Mouse (Mus musculus) lung, postnatal 0 days (tissue): ENCODE data around the gene Asap2. TPM values are rescaled to one million over a fixed set of nuclear protein-coding genes. Genes with fewer than 3 reads are reported as not detected.

ENCODE experiments used
- ATAC-seq: fragments of 200-750 bp; cut with Nextera tagmentation; 2 replicates; pipeline ENCODE4 v1.8.0; 2017; ENCODE audit warnings: moderate library complexity
- DNase-seq: peaks from one replicate; pipeline ENCODE4 v3.0.0-alpha.2; 2016; ENCODE audit warnings: low spot score
- H3K27ac ChIP-seq: fragments of 300-500 bp; sonication (generic); 2 replicates; pipeline ENCODE4 v1.5.1; 2014; ENCODE audit warnings: antibody characterized with exemption, mild to moderate bottlenecking, low read length, mixed read lengths
- H3K27me3 ChIP-seq: fragments of 300-500 bp; sonication (generic); replicated peaks from 2 replicates; pipeline ENCODE4 v1.6.1; 2014; ENCODE audit warnings: low read length, mixed read lengths; ENCODE audit not compliant: insufficient read depth
- H3K36me3 ChIP-seq: fragments of 300-500 bp; sonication (generic); 2 replicates; pipeline ENCODE4 v1.6.1; 2014; ENCODE audit warnings: low read length, mixed read lengths; ENCODE audit not compliant: insufficient read depth
- H3K4me1 ChIP-seq: fragments of 300-500 bp; sonication (generic); 2 replicates; pipeline ENCODE4 v1.6.1; 2014; ENCODE audit warnings: antibody characterized with exemption, low read depth, low read length, mixed read lengths; ENCODE audit not compliant: insufficient read depth
- H3K4me2 ChIP-seq: fragments of 300-500 bp; sonication (generic); replicated peaks from 2 replicates; pipeline ENCODE4 v1.6.1; 2014; ENCODE audit warnings: low read depth, mild to moderate bottlenecking, low read length, moderate library complexity, mixed read lengths
- H3K4me3 ChIP-seq: fragments of 300-500 bp; sonication (generic); 2 replicates; pipeline ENCODE4 v1.5.1; 2014; ENCODE audit warnings: low read depth, low read length
- H3K9ac ChIP-seq: fragments of 300-500 bp; sonication (generic); replicated peaks from 2 replicates; pipeline ENCODE4 v1.6.1; 2014; ENCODE audit warnings: low read depth, mild to moderate bottlenecking
- H3K9me3 ChIP-seq: fragments of 300-500 bp; sonication (generic); 2 replicates; pipeline ENCODE4 v1.6.1; 2016; ENCODE audit warnings: low read length, mixed read lengths
- CTCF ChIP-seq: IDR thresholded peaks from 2 replicates; pipeline ENCODE4 v1.5.1; 2016; ENCODE audit warnings: antibody characterized with exemption, mild to moderate bottlenecking
- EP300 ChIP-seq: IDR thresholded peaks from 2 replicates; pipeline ENCODE4 v1.6.1; 2016; ENCODE audit warnings: antibody characterized with exemption, mild to moderate bottlenecking, control low read depth
- WGBS: fragments of 180-500 bp; shearing (Covaris S2); extraction: QIAGEN DNeasy Blood & Tissue Kit; methylation state at CpG from one replicate; pipeline ENCODE4 v1.1.7; 2014; 5-methylcytosine and 5-hydroxymethylcytosine counted together
- polyA plus RNA-seq: library from polyadenylated mRNA; unstranded; fragments of >200 nt; fragmentation: Nextera tagmentation; extraction: Ambion mirVana; gene quantifications from 2 replicates; pipeline ENCODE4 v1.2.1, GENCODE M21; 2015

Gene Asap2
- polyA plus RNA-seq, 1 experiment from 2014 or later, result 6.4 TPM

DNA sequence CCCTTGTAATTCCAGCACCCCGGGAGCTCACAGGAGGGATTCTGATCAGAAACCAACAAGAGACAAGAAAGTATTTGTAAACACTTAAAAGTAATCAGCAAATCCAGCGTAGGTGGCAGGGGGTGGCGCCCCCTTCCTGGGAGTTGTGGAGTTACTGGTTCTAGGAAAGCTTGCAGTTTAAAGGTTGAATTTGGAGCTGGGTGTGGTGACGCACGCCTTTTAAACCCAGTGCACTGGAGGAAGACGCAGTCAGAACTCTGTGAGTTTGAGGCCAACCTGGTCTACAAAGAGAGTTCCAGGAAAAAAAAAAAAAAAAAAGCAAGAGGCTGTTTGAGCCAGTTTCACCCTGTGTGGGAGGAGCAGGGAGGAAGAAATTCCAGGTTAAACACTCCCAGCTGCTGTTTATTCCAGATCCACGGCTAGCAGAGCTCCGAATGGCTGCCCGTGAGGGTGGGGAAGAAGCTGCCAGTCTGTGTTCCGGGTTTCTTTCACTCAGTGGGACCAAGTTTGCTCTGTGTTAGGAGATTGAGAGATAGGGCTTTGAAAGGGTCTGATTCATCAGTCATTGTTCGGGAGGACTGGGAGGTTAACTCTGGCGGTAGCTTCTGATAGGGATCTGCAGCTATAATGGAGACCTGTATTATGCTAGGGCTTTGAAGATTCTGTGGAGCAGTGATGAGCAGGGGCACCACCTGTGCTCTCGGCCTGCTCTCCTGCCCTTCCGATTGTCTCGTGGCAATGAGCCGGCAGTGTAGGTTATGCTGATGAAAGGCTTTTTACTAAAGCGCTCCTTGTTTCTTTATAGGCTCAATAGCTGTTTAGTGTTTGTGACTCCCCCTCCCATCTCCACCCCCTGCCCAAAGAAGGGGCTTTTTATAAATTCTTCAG is 144.0 kb downstream of the Asap2 start:
- WGBS, result 55% methylated on average over 17 of the region's 17 CpGs
- no peak overlapping the region for H3K4me3 ChIP-seq
- peak; percentile 41; the same call in 1 of the 2 replicates for TF ChIP-seq EP300
- TF ChIP-seq CTCF, result peak; percentile 56
- H3K9me3 ChIP-seq, result no peaks in the 10 kb centered on the region
- DNase-seq, result peak; percentile 42
- H3K27ac ChIP-seq, result no peak overlapping the region
- no peak overlapping the region for H3K4me2 ChIP-seq
- H3K27me3 ChIP-seq, result no peaks in the 10 kb centered on the region
- H3K9ac ChIP-seq, result no peak overlapping the region
- H3K36me3 ChIP-seq, result no peaks in the 10 kb centered on the region
- peaks cover 12% of the 10 kb centered on the region; the same call in 1 of the 2 replicates for H3K4me1 ChIP-seq
- peak; percentile 27; the same call in 1 of the 2 replicates for ATAC-seq

DNA sequence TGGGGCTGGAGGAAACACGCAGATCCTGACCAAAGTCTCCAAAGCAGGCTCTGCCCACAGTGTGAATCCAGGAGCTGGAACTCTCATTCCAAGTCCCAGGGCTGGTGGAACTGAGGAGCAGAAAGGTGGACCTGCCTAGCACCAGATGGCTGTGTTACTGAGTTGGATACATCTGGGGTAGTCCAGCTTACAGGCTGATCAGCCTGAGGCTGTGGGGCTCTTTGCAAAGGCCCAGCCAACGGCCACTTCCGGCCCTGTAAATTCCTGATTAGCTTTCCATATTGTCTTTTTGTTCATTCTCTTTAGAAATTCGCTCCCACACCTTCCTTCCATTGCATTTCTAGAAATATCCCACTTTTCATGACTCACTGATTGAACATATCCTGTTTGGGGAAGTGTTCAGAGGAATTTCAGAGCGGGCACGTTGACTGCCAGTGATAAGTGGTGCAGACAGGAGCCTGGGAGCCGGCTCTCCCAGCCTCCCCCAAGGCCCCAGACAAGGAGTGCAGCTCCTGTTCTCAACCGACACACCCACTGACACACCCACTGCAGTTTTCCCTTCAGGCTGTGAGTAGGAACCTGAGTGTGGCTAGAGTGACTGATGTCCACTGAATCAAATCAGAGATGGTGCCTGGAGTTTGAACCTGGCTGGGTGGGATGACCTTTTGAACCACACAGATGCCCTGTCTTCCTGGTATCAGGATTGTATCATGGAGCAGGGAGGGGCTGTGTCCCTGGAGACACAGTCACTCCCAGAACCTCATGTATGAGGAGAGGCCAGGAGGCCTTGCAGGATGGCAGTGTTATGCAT is 145.6 kb downstream of the Asap2 start:
- no peaks in the 10 kb centered on the region for H3K36me3 ChIP-seq
- H3K9ac ChIP-seq, result no peak overlapping the region
- peak; percentile 66 for ATAC-seq
- H3K9me3 ChIP-seq, result no peaks in the 10 kb centered on the region
- no peaks in the 10 kb centered on the region for H3K27me3 ChIP-seq
- peaks cover 12% of the 10 kb centered on the region; the same call in 1 of the 2 replicates for H3K4me1 ChIP-seq
- H3K4me2 ChIP-seq, result no peak overlapping the region
- peak overlapping the region; percentile 52 for H3K27ac ChIP-seq
- WGBS, result 33% methylated on average over 8 of the region's 8 CpGs
- peak; percentile 68 for DNase-seq
- no peak overlapping the region for H3K4me3 ChIP-seq
- TF ChIP-seq EP300, result peak; percentile 73
- TF ChIP-seq CTCF, result no peak

DNA sequence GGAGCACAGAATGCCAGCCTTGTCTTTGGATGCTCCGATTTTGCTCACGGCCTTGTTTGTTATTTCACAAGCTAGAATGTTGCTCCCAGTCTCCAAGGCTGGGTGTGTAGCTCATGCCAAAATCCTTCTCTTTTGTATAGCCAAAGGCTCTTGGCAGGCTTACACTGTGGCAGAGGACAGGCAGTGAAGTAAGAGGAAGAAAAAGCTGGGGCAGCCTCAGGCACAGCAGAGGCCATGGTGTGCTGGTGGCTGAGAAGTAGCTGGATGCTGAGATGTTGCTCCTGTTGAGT is 146.1 kb downstream of the Asap2 start:
- WGBS, result 32% methylated on average over 2 of the region's 2 CpGs
- peaks cover 12% of the 10 kb centered on the region; the same call in 1 of the 2 replicates for H3K4me1 ChIP-seq
- H3K4me2 ChIP-seq, result no peak overlapping the region

DNA sequence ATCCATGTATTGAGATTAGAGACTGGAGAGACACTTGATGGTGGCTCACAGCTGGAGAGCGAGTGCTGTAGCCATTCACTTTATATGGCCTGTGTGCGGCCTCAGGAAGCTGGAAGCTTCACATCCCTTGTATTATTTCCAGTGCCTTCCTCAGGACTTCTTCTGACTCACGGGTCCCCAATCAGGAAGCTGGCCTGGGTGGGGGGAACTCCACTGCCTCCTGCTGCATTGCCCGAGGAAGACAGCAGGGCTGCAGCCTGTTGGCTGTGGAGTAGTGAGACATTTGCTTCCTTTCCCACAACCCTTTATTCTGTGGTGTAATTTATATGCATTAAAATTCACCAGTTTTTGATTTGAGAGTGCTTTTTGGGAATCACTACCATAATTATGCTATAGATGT is 149.3 kb downstream of the Asap2 start:
- H3K4me3 ChIP-seq, result no peak overlapping the region
- DNase-seq (peak; percentile 39), ATAC-seq (peak; percentile 42; the same call in 1 of the 2 replicates)
- 49% methylated on average over 4 of the region's 4 CpGs for WGBS
- no peaks in the 10 kb centered on the region for H3K27me3 ChIP-seq
- no peak overlapping the region for H3K27ac ChIP-seq
- peaks cover 9% of the 10 kb centered on the region; the same call in 1 of the 2 replicates for H3K4me1 ChIP-seq
- TF ChIP-seq CTCF (peak; percentile 62), EP300 (no peak)
- H3K9me3 ChIP-seq, result no peaks in the 10 kb centered on the region
- H3K9ac ChIP-seq, result no peak overlapping the region
- no peak overlapping the region for H3K4me2 ChIP-seq
- H3K36me3 ChIP-seq, result no peaks in the 10 kb centered on the region

More for the DNA sequence above, 146.1 kb downstream of the Asap2 start:
- H3K27ac ChIP-seq, result peak overlapping the region; percentile 23
- no peak for TF ChIP-seq EP300
- no peak for TF ChIP-seq CTCF
- no peaks in the 10 kb centered on the region for H3K9me3 ChIP-seq
- H3K36me3 ChIP-seq, result no peaks in the 10 kb centered on the region
- H3K4me3 ChIP-seq, result no peak overlapping the region
- H3K27me3 ChIP-seq, result no peaks in the 10 kb centered on the region
- DNase-seq, result no peak
- H3K9ac ChIP-seq, result no peak overlapping the region
- peak; percentile 39; the same call in 1 of the 2 replicates for ATAC-seq

DNA sequence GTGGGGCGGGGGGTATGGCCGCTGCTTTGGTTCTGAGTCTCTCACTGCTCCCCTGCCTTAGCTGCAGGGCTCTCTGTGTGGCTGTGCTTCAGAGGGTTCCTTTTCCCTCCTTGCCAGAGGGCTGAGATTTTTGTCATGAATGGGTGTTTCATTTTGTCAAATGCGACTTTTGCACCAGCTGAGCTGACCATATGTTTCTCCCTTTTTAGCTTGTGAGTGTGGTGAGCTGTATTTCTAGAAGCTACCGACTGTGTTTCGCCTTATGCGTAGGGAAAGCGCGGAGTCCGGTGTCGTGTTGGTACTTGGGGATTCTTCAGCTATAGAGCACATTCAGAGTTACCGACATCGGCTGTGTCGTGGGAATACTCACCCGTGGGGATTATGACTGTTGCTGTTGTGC is 149.9 kb downstream of the Asap2 start:
- Histone ChIP-seq H3K4me1 (peaks cover 9% of the 10 kb centered on the region; the same call in 1 of the 2 replicates), H3K9ac (no peak overlapping the region), H3K4me2 (no peak overlapping the region), H3K27ac (no peak overlapping the region), H3K9me3 (no peaks in the 10 kb centered on the region), H3K27me3 (no peaks in the 10 kb centered on the region), H3K36me3 (no peaks in the 10 kb centered on the region), H3K4me3 (no peak overlapping the region)
- 92% methylated on average over 14 of the region's 14 CpGs for WGBS
- no peak for ATAC-seq
- TF ChIP-seq EP300 (no peak), CTCF (no peak)
- DNase-seq, result no peak

DNA sequence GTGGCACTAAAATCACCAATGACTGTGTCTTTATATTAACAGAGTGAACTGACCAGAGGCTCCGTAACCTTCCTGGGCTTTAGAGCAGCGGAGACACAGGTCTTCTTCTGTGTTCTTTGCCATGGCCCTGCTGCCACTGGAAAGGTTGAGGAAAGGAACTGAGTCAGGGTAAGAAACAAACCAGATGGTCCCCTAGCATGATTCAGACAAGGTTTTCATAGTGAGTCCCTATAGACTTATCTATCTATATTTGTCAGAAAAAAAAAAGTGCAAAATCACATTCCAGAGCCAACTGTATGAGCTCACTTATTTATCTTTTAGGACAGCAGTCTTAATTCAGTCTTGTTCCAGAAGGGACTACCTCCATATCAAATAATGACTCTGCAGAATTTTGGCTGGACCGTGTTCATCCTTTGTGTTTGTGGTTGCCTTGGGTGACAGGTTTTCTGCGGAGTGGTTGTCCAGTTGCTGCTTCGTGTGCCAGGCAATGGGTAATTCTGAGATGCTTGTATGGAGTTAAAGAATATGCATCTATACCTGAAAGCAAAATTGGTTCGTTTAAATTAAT is 150.6 kb downstream of the Asap2 start:
- TF ChIP-seq EP300 (no peak), CTCF (no peak)
- ATAC-seq, result no peak
- DNase-seq, result no peak
- H3K9me3 ChIP-seq, result no peaks in the 10 kb centered on the region
- H3K4me1 ChIP-seq, result peaks cover 9% of the 10 kb centered on the region; the same call in 1 of the 2 replicates
- no peak overlapping the region for H3K4me3 ChIP-seq
- no peak overlapping the region for H3K27ac ChIP-seq
- no peak overlapping the region for H3K9ac ChIP-seq
- no peaks in the 10 kb centered on the region for H3K27me3 ChIP-seq
- 83% methylated on average over 6 of the region's 6 CpGs for WGBS
- no peak overlapping the region for H3K4me2 ChIP-seq
- no peaks in the 10 kb centered on the region for H3K36me3 ChIP-seq
